Mouse (Mus musculus) hindbrain, embryonic 16.5 days (tissue): ENCODE results near the gene Nfix. TPM values are rescaled to one million over a fixed set of nuclear protein-coding genes. Genes with fewer than 3 reads are reported as not detected.
A peak's percentile ranks its signal among the peaks of the same experiment; 100 is the strongest.

Experiments used
- ATAC-seq: fragments of 200-750 bp; cut with Nextera tagmentation; 2 replicates; pipeline ENCODE4 v1.8.0; 2017; ENCODE audit warnings: moderate TSS enrichment, moderate library complexity
- H3K27ac ChIP-seq: fragments of 300-500 bp; sonication (generic); 2 replicates; pipeline ENCODE4 v1.5.1; 2014; ENCODE audit warnings: low read depth, mild to moderate bottlenecking, control low read depth, low read length, moderate library complexity
- H3K27me3 ChIP-seq: fragments of 300-500 bp; sonication (generic); replicated peaks from 2 replicates; pipeline ENCODE4 v1.6.1; 2014; ENCODE audit warnings: low read length; ENCODE audit not compliant: control insufficient read depth, insufficient read depth
- H3K36me3 ChIP-seq: fragments of 300-500 bp; sonication (generic); 2 replicates; pipeline ENCODE4 v1.6.1; 2014; ENCODE audit warnings: mild to moderate bottlenecking, low read length, moderate library complexity, mixed read lengths; ENCODE audit not compliant: control insufficient read depth, insufficient read depth
- H3K4me1 ChIP-seq: fragments of 300-500 bp; sonication (generic); 2 replicates; pipeline ENCODE4 v1.6.1; 2014; ENCODE audit warnings: low read depth, low read length; ENCODE audit not compliant: control insufficient read depth, insufficient read depth
- H3K4me2 ChIP-seq: fragments of 300-500 bp; sonication (generic); 2 replicates; pipeline ENCODE4 v1.6.1; 2014; ENCODE audit warnings: mild to moderate bottlenecking, low read length, control low read depth, moderate library complexity
- H3K4me3 ChIP-seq: fragments of 300-500 bp; sonication (generic); 2 replicates; pipeline ENCODE4 v1.5.1; 2014; ENCODE audit warnings: mild to moderate bottlenecking, low read length, control low read depth, moderate library complexity
- H3K9ac ChIP-seq: fragments of 300-500 bp; sonication (generic); 2 replicates; pipeline ENCODE4 v1.6.1; 2014; ENCODE audit warnings: low read depth, mild to moderate bottlenecking, control low read depth, low read length, moderate library complexity
- H3K9me3 ChIP-seq: fragments of 300-500 bp; sonication (generic); 2 replicates; pipeline ENCODE4 v1.6.1; 2014; ENCODE audit warnings: mild to moderate bottlenecking, low read length, moderate library complexity; ENCODE audit not compliant: control insufficient read depth
- WGBS: fragments of 180-500 bp; shearing (Covaris S2); extraction: QIAGEN DNeasy Blood & Tissue Kit; methylation state at CpG from one replicate; pipeline ENCODE4 v1.1.7; 2014; 5-methylcytosine and 5-hydroxymethylcytosine counted together
- polyA plus RNA-seq: library from polyadenylated mRNA; unstranded; fragments of >200 nt; fragmentation: Nextera tagmentation; extraction: Ambion mirVana; gene quantifications from 2 replicates; pipeline ENCODE4 v1.2.1, GENCODE M21; 2015

Gene Nfix
- polyA plus RNA-seq, 1 experiment from 2014 or later = 109 TPM

DNA sequence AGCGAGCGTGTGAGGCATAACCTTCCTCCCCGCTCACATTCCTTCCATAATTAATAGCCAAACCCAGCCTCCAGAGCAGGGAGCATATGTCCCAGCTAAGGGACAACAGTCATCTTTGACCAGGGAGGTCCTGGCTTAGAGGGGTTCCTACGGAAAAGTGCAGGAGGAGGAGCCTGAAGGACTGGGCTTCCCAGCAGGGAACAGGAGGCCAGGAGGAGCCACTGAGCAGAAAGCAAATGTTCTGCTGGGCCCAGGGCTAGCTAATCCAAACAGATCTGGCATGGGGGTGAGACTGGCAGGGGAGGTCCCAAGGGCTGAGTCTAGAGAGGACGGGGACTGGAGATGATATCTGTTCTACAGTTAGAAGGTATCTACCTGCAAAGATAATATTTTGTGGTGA, 42.6 kb downstream of the Nfix start:
- H3K36me3 ChIP-seq = no peaks in the 10 kb centered on the region
- ATAC-seq = no peak
- H3K4me1 ChIP-seq = peaks cover 5% of the 10 kb centered on the region
- no peak overlapping the region for H3K27ac ChIP-seq
- no peak overlapping the region for H3K4me3 ChIP-seq
- 0 out of 2 replicates have a peak, but pooled peaks cover 4% of the 10 kb centered on the region for H3K27me3 ChIP-seq
- no peaks in the 10 kb centered on the region for H3K9me3 ChIP-seq
- WGBS = 25% methylated on average over 5 of the region's 5 CpGs
- H3K4me2 ChIP-seq = no peak overlapping the region
- no peak overlapping the region for H3K9ac ChIP-seq

DNA sequence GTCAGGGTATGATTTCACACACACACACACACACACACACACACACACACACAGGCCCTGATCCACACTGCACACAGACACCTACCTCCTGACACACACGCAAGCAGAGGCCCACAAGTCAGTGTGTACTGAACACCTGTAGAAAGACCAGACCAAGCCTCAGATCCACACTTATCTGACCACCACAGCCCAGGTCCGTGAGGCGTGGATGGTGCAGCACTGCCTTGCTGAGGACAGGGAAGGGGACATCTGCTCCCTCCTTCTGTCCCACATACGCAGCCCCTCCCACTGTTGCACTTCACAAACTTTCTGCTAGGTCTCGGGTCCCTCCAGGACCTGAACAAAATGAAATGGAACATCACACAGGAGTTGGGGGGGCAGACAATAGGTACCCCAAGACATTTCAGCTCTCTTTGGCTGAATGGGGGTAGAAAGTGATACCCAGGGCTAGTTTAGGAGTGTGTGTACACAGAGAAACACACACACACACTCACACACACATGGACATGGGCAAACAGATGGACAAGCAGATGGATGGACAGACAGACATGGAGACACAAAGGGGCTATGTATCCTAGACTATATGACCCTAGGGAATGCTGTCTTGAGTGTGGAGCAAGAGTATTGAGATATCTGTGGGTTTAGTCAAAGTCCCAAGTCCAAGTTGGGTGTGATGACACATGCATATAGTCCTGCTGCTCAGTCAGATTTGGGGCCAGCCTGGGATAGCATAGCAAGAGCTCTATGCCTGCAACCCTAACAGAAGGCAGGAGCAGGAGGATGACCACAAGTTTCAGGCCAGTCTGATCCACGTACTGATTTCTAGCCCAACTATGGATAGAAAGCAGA, 47.2 kb downstream of the Nfix start:
- Histone ChIP-seq H3K9ac (no peak overlapping the region), H3K27ac (no peak overlapping the region), H3K9me3 (no peaks in the 10 kb centered on the region), H3K4me2 (no peak overlapping the region), H3K36me3 (no peaks in the 10 kb centered on the region), H3K27me3 (peaks cover 18% of the 10 kb centered on the region), H3K4me3 (no peak overlapping the region), H3K4me1 (peaks cover 16% of the 10 kb centered on the region)
- WGBS = 73% methylated on average over 6 of the region's 6 CpGs
- no peak for ATAC-seq

DNA sequence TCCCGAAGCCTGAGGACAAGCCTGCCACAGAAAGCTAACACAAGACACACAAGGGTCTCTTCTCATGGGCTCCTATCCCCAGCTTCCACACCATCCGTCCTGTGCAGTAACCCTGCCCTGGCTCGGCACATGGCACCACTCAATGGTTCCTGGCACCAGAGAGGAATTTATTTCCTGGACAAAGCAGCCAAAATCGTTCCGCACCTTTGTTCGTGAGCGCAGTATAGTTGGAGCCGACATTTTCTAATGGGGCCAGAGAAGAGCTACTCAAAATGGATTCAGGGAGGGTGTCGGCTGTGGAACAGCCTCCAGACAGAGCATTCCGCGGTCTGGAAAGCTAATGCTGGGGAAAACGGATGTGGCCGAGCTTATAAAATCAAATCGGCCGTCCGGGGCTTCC, 50.6 kb downstream of the Nfix start:
- H3K27me3 ChIP-seq = peaks cover 31% of the 10 kb centered on the region
- no peak overlapping the region; the same call in 1 of the 2 replicates for H3K4me2 ChIP-seq
- H3K4me1 ChIP-seq = peaks cover 31% of the 10 kb centered on the region
- no peaks in the 10 kb centered on the region for H3K9me3 ChIP-seq
- 57% methylated on average over 16 of the region's 16 CpGs for WGBS
- H3K4me3 ChIP-seq = no peak overlapping the region
- no peaks in the 10 kb centered on the region for H3K36me3 ChIP-seq
- peak overlapping the region; percentile 55 for H3K27ac ChIP-seq
- 0 out of 2 replicates have a peak overlapping the region, but pooled peaks have one; percentile 6 for H3K9ac ChIP-seq
- ATAC-seq = no peak

DNA sequence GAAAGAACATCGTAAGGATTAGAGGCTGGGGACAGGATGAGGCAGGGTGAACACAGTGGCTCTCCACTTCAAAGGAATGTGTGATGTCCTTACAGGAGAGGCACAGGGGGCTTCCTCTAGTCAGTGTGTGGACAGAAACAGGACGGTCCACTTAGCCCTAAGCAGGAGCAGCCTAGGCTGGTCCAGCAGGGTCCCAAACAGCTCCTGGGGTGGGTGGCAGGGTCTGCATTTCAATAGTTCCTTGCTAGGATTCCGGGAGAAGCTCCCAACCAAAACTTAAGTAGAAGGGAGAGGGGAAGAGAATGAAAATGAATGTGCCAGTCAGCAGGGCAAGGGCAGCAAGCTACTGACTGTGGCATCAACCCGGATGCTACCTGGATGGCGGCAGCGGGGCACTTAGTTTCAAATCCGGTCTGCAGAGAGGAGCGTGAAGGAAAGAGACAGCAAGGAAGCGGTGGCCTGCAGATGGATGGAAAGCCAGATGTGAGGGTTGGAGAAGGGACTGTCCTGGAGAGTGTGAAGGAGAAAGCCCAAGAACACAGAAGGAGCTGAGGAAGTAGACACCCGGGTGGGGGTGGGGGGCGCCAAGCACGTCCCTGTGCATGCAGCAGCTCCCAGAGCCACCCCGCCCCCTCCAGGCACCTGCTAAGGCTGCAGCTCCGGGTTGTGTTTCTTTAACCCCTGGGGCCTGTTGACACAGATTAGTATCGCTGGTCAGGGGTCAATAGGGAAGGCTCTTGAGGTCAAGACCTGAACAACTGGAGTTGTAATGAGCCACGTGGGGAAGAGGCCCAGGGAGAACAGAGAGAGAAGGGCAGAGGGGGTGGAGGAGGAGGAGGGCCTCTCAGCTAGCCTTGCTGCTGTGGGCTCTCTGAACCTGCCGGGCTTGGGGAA, 54.9 kb downstream of the Nfix start:
- Histone ChIP-seq H3K4me2 (no peak overlapping the region), H3K9ac (peak overlapping the region; percentile 31), H3K4me1 (peaks cover 57% of the 10 kb centered on the region), H3K27ac (peak overlapping the region; percentile 80), H3K9me3 (no peaks in the 10 kb centered on the region), H3K4me3 (no peak overlapping the region), H3K27me3 (peaks cover 29% of the 10 kb centered on the region), H3K36me3 (no peaks in the 10 kb centered on the region)
- no peak for ATAC-seq
- WGBS = 9% methylated on average over 17 of the region's 17 CpGs

DNA sequence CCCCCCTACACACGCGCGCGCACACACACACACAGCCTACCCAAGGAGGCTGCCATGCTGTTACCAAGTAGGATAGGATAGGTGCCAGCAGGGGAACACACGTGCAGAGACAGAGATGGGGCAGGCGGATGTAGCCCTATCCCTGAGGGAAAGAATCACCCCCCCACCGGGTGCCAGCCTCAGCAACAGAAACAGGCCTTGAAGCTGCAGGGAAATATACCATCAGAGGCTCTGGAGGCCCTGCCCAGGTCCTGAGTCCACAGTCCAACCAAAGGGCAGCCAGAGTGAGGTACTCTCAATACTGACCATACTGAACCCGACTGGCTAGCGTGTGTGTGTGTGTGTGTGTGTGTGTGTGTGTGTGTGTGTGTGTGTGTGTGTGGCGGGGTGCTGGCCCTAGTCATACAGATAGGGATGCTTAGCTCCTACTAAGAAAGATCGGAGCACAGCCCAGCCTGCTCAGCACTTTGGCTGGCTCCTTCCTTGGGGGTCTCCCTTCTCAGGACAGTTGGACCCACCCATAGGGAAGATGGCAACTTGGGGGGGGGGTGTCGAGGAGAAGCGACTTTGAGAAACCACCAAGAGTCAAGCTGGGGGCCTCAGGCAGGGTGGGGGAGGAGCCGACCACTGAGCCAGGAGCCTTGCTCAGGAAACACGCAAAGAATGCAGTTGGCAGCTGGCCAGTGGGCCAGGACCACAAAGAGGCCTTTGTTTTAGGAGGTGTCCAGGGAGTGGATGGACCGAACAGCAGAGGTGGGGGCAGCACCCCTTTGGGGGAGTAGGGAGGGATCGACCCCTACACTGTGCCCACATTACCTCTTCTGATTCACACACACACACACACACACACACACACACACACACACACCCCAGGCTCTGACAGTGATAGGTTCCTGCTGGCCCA, 56.4 kb downstream of the Nfix start:
- Histone ChIP-seq H3K27ac (peak overlapping the region; percentile 80), H3K9me3 (no peaks in the 10 kb centered on the region), H3K4me1 (peaks cover 65% of the 10 kb centered on the region), H3K36me3 (no peaks in the 10 kb centered on the region), H3K9ac (peak overlapping the region; percentile 27; the same call in 1 of the 2 replicates), H3K4me3 (no peak overlapping the region), H3K27me3 (peaks cover 30% of the 10 kb centered on the region), H3K4me2 (no peak overlapping the region)
- 5% methylated on average over 15 of the region's 17 CpGs for WGBS
- ATAC-seq = peak; percentile 71

DNA sequence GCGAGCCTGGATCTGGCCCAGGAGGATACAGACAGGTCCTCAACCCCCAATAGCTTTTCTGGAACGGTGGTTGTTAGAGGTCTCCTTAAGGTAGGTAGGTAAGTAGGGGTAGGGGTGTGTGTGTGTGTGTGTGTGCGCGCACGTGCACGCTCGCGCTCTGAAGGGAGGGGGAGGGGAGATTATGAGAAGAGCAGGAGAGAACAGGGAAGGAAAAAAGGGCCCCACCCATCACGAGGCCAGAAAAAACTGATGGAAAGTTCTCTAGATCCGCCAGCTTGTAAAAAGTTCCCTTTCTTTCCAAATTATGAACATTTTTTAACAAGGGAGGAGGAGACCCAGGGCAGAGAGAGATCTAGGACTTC, 57.1 kb downstream of the Nfix start:
- 13% methylated on average over 10 of the region's 10 CpGs for WGBS
- peak overlapping the region; percentile 5; the same call in 1 of the 2 replicates for H3K9ac ChIP-seq
- peak overlapping the region; percentile 13; the same call in 1 of the 2 replicates for H3K4me2 ChIP-seq
- ATAC-seq = no peak
- no peaks in the 10 kb centered on the region for H3K36me3 ChIP-seq
- H3K9me3 ChIP-seq = no peaks in the 10 kb centered on the region
- H3K27ac ChIP-seq = peak overlapping the region; percentile 80
- peaks cover 34% of the 10 kb centered on the region for H3K27me3 ChIP-seq
- no peak overlapping the region for H3K4me3 ChIP-seq
- H3K4me1 ChIP-seq = peaks cover 72% of the 10 kb centered on the region

DNA sequence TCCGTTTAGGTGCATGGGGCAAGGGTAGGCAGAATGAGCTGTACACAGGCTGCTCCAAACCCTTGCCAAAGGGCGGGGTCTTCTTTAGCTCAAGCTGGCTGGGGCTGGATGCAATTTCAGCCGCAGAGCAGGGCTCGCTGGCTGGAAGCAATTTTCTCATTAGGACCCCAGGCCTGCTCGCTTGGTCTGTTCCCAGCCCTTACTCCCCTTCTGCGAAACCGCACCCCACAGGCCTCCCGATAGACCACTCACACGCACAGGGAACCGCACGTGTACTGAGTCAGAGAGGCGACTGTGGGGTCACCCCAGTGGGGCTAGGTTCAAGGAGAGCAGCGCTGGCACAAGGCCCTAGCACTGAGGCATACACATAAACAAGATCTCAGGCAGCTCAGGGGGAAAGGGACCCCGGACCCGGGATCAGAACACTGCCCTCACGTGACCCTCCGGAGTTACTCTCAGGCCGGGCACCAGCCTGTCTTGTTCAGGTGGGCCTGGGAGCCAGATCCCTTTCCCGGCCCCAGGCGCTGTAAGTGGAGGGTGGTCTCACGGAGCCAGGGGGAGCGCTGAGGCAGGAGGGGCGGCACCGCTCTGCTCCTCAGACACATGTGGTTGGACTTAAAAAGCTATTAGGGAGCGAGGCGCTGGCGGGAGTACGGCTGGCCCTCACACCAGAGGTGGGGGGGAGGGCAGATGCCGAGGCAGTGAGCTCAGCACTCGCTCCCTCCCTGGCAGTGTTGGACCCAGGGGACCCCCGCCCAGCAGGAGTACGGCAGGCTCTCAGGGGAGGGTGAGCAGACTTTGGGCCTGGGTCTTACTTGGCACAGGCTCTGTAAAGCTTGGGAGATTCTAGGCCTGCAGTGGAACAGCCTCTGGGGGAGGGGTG, 57.7 kb downstream of the Nfix start:
- peak overlapping the region; percentile 23 for H3K4me2 ChIP-seq
- 6% methylated on average over 32 of the region's 32 CpGs for WGBS
- H3K4me3 ChIP-seq = no peak overlapping the region
- no peaks in the 10 kb centered on the region for H3K9me3 ChIP-seq
- H3K4me1 ChIP-seq = peaks cover 77% of the 10 kb centered on the region
- ATAC-seq = 0 out of 2 replicates have a peak, but pooled peaks have one; percentile 27
- peak overlapping the region; percentile 80 for H3K27ac ChIP-seq
- peaks cover 36% of the 10 kb centered on the region for H3K27me3 ChIP-seq
- H3K9ac ChIP-seq = peak overlapping the region; percentile 5; the same call in 1 of the 2 replicates
- no peaks in the 10 kb centered on the region for H3K36me3 ChIP-seq
